Mouse (Mus musculus) thymus, postnatal 10 days (tissue): ENCODE results near the gene Pdc.
"Not testable (repeated sequence)": the region's sequence is repeated elsewhere in the genome, so short reads cannot be mapped to it uniquely, and the experiment has no call there.

Experiments
- DNase-seq, 2 experiments: peaks; one replicate each; pipeline ENCODE4 v3.0.0; 2021; ENCODE audit warnings: low spot score in 2 of 2

Pdc gene

DNA sequence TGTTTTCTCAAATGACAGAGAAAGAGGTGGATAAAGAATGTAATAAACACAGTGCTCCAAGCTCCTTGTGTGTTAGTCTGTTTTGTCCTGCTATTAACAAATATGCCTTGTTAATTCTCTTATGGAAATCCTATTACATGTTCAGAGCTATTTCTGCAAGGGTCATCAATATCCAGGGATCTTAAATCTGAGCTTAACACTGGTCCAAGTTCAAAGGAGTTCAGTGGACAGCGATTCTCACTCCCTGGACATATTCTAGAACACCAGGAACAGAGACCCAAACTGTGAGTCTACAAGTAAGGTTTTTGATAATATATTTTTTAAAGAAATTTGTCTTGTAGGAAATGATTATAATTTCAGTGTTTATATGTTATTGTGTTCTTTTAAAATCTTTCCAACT is at the start of gene Pdc:
Gene Pdc (plus strand): TSS at position 213 of the 400 bp plus-strand sequence.
- no peak for DNase-seq

DNA sequence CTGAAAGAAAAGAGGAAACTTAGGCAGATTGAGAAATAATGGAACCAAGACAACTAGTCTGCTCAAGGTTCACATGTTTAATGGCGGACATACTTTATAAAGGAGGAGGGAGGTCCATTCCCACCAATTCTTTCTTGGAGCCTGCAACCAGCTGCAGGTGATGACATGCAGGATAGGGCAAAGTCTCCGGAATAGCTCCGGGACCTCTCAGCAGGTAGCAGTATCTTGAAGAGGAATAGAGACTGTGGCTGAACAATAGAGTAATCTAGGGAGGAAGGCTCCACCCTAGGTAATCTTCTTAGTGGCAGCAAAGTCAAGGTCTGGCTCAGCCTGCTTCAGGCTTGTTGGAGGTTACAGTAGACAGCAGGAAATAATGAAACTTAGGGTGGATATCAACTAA is 25.2 kb upstream of the Pdc start:
- not testable (repeated sequence) for DNase-seq

DNA sequence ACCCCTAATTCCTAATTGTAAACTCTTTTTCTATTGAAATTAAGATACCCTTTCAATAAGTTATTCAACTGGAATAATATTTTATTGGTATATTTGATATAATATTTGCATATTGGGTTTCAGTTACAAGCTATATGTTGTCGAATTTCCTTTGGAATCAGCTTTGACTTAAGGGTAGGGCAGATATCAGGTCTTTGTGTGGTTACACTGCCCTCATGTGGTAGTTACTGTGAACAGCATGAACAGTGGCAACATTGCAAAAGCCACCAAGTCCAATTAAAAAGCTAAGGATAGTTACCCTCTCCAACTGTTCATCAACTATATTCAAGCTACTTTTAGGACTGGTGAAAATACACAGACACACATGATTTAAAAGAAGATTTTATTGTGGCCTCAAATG is 11.6 kb upstream of the Pdc start:
- DNase-seq = no peak

DNA sequence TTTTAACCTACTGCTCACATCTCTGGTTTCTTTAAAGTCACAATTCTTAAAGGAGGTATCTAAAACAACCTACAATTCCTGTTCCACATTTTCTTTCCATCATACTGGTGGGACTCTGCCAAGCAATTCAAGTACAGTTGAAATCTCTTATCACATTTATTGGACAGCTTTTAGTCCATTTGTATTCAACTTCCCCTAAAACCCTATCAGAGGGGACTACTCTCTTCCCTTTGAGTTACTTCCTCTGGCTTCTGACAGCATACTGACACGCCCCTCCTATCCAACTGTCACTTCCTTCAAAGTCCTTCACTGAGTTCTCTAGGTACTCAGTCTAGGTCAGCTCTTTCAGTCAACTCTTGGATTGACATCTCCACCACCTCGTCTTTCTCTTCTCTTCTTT is 15.9 kb downstream of the Pdc start:
- no peak for DNase-seq

DNA sequence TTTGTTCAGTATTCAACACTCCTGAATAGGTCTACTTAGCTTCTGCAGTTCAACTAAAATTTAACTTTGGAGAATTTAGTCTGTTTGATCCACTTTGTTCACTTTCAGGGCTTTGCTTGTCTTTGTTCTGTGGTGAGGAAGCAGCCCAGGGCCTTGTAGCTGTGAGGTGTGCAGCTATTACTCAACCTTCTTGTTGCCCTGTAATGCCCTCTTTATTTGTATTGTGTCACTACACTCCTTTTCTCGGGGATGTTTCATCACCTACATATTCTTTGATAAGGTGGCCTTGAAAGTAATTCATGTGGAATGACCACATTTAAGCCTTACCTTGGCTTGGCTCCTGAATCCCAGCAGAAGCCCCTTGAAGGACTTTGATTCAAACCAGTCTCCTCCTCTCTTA is 41.6 kb downstream of the Pdc start:
- DNase-seq = no peak

- DNase-seq = no peak
Observed at GRCm38 (mm10) chr1:150372895-150373294, 53.7 kb downstream of the Pdc start.

DNA sequence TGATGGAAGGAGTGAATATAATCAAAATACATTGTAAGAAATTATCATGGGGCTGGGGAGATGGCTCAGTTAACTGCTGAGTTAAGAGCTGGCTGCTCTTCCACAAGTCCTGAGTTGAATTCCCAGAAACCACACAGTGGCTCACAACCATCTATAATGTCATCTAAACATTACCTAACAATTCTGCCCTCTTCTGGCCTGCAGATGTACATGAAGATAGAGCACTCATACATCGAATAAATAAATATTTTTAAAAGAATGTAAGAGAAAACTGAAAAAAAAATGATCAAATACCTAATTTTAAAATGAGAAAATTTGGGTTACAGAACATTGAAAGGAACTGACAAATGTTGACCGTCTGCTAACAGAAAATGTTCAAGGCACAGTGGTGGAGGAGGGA is 55.0 kb downstream of the Pdc start:
- no peak for DNase-seq
